Mouse (Mus musculus) ES-E14 (cell line): ENCODE measurements around the gene Ccdc181.

Experiments used
- CHD2 ChIP-seq: IDR thresholded peaks from 2 replicates; pipeline ENCODE4 v1.6.1; 2014; ENCODE audit warnings: mild to moderate bottlenecking, low read depth, low read length, inconsistent platforms
- HCFC1 ChIP-seq: IDR thresholded peaks from 2 replicates; pipeline ENCODE4 v1.6.1; 2012; ENCODE audit warnings: low read length, inconsistent platforms, borderline replicate concordance; ENCODE audit not compliant: insufficient read depth
- MAFK ChIP-seq: IDR thresholded peaks from 2 replicates; pipeline ENCODE4 v1.6.1; 2014; ENCODE audit warnings: mild to moderate bottlenecking, low read depth, low read length, inconsistent platforms; ENCODE audit not compliant: insufficient read depth
- ZC3H11A ChIP-seq: IDR thresholded peaks from 2 replicates; pipeline ENCODE4 v1.6.1; 2012; ENCODE audit warnings: low read depth, mild to moderate bottlenecking, inconsistent platforms, low read length, borderline replicate concordance
- ZNF384 ChIP-seq: IDR thresholded peaks from 2 replicates; pipeline ENCODE4 v1.6.1; 2012; ENCODE audit warnings: low read depth, low read length, inconsistent platforms

- TF ChIP-seq HCFC1: no peak
- no peak for TF ChIP-seq MAFK
- no peak for TF ChIP-seq CHD2
- TF ChIP-seq ZNF384: no peak
- TF ChIP-seq ZC3H11A: no peak
Observed at GRCm38 (mm10) chr1:164332559-164332958, 57.2 kb downstream of the Ccdc181 start.
